Mouse (Mus musculus) hindlimb bud, embryonic 11.5 days (tissue): ENCODE results near the gene Prr29.
"Not testable (repeated sequence)": the region's sequence is repeated elsewhere in the genome, so short reads cannot be mapped to it uniquely, and the experiment has no call there.

ENCODE experiments used
- DNase-seq: peaks from one replicate; pipeline ENCODE4 v3.0.0-alpha.2; 2012; ENCODE audit warnings: low read depth, low spot score; ENCODE audit errors: extremely low spot score

Prr29 gene

DNA sequence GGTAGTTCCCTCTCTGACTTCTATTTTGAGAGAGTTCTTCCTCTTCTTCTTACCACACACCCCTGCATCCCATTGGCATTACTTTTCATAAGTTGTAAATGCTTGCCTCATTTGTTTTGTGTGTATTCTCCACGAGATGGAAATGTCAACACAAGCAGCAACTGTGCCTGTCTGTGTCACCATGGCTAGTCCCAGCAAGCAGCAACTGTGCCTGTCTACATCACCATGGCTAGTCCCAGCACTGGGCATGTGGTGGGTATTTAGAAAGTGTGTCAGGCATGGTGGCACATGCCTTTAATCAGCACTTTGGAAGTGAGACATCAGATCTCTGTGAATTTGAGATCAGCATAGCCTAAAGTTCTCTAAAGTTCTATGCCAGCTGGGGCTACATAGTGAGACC, 11.1 kb upstream of the Prr29 start:
- no peak for DNase-seq

- no peak for DNase-seq
These were observed 9.7 kb upstream of the Prr29 start for GRCm38 (mm10) chr11:106355382-106356128.

- no peak for DNase-seq
These were observed 5.9 kb upstream of the Prr29 start for GRCm38 (mm10) chr11:106359350-106359749.

DNA sequence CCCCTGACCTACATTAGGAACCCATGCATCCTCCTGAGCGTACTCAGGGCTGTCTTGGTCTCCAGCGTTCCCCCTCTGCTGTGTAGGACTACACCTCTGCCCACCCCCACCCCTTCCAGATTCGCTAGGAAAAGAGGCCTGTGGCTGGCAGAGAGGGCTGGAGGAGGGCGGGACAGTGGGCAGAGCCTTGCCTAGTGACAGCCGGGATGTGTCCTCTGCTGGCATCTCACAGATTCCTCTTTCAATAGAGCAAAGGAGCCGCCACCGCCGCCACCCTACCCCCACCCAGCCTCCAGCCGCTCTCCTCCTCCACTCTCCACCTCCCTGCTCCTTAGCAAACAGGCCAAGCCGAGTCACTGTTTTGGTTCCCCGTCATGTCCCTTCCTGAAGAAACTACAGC, 560 bp upstream of the Prr29 start:
- DNase-seq = no peak

GRCm38 (mm10) chr11:106366316-106366715, 1.0 kb downstream of the Prr29 start:
- DNase-seq = peak; percentile 37

DNA sequence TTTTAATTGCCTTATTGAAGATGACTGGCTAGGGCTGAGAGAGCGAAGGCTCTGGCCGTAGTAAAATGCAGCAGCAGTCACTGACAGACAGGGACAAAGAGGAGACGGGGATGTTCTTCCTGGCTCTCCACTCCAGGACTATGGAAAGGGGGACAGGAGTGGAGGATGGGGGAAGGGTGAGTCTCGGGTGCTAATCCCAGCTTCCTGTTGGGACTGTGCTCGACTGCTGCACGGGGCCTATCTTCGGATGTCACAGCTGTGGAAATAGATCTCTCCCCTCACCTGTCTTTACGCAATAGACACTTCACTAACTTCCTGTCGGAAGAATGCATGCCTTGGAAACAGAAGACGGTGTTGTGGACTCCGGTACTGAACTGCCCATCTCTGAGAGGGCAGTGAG, 8.7 kb downstream of the Prr29 start:
- DNase-seq = no peak

DNA sequence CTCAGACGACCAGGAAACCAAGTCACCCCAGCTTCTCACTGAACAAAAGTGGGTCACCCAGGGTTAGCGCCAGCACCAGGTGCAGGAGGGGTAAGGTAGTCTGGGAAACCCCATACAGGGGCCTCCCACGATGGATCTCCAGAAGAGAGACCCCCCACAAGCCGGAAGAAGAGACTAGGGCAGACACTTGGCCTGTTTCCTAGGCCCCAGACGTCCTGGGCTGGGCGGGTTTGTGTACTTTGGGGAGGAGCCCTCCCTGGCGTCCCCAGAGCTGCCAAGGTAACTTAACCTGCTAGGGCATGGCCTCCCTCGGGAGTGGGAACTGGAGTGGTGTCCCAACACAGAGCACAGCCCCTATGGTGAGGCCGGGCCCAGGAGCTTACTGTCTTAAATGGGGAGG, 9.3 kb downstream of the Prr29 start:
- DNase-seq = no peak

- no peak for DNase-seq
These were observed 9.7 kb downstream of the Prr29 start for GRCm38 (mm10) chr11:106374979-106375378.

DNA sequence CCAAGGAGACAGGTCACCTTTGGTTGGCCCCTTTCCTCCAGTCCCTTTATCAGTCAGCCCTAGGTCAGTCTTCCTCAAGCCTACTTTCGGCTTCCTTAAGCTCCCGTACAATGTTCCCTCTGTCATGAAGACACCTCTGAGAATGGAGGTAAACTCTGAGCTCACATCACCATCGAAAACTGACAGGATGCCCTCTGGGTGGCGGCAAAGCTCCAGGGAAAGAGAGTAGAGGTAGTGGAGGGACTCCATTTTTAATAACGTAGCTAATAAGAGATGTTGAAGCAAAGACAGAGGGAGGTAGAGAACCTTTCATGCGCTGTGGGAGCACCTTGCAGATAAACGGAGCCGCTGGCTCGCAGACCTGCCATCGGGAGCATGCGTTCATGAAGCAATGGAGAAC, 15.7 kb downstream of the Prr29 start:
- DNase-seq = no peak

- no peak for DNase-seq
These were observed 16.6 kb downstream of the Prr29 start for GRCm38 (mm10) chr11:106381883-106382282.

GRCm38 (mm10) chr11:106382424-106382823, 17.2 kb downstream of the Prr29 start:
- DNase-seq = no peak

- DNase-seq = no peak
These were observed 17.9 kb downstream of the Prr29 start for GRCm38 (mm10) chr11:106383051-106383790.

DNA sequence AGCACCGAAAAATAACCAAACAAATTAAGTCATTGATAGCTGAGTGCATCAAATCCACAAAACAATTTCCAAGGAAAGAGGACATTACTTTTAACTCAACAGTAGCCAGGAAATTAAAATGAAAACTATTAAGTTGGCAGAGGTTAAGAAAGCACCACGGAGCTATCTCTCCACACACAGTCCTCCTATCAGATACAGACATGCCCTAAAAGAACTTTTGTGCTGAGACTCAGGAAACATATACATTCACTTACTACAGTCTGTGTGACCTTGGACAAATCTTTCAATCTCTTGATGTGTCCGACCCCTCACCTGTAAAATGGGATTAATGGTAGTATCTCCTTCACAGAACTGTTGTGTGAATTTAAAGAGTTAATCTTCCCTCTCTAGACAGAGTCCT, 21.1 kb downstream of the Prr29 start:
- DNase-seq = no peak

DNA sequence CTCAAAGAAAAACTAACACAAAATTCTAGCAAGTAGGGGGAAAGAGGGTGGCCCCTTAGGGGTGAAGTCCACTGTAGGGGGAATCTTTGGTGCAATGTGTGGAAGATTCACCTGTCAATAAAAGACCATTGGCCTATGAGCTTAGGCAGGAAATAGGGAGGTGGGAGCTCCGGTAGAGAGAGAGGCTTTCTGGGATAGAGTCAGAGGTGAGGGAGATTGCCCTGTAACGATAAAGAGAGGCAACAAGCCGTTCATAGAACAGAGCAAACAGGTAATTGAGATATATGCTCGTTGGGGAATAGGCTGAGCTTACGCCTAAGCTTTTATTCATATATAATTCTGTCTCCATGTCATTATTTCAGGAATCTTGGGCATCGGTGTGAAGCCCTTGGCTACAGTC, 21.7 kb downstream of the Prr29 start:
- DNase-seq = no peak

DNA sequence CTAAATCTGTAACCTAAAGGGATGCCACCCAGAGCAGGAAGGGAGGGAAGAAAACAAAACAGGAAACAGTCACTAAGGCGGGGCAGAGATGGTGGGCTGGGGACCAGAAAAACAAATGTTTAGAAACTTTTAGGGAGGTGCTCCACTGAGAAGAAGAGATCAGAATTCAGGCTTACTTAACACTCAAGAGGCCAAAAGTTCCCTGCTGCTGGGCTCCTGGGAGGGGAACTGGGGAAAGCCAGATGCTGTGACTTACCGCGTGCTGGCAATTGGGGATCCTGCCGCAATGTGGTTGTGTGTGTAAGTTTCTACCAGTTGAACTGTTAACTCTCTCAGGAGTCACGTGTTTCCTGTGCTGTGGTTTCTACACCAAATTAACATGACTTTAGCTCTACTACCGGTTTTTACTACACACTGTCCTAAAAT, 22.5 kb downstream of the Prr29 start, which contains the start of gene Icam2:
TSS of gene Icam2 (minus strand) at position 285 of the 426 bp plus-strand sequence.
- DNase-seq = no peak

DNA sequence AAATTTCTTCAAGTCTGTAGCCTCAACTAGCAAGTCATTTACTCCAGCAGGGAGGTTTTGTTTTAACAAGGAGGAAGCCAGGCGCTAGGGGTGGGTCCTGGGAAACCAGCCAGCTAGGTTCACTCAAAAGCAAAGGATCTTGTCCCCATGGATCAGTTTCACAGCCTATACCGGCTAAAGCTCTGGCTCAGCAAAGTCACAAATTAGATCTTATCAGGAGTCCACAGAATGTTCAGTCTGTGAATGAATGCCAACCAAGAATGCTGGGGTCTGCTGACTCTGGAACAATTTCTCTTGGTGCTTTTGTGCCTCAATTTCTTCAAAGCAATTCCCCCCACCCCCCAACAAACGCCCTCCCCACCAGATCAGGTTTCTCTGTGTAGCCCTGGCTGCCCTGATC, 24.3 kb downstream of the Prr29 start:
- no peak for DNase-seq

GRCm38 (mm10) chr11:106390757-106391156, 25.5 kb downstream of the Prr29 start:
- no peak for DNase-seq

GRCm38 (mm10) chr11:106391546-106392188, 26.4 kb downstream of the Prr29 start:
- DNase-seq = peak; percentile 81

- no peak for DNase-seq
These were observed 27.5 kb downstream of the Prr29 start for GRCm38 (mm10) chr11:106392597-106393330.

- DNase-seq = no peak
These were observed 28.0 kb downstream of the Prr29 start for GRCm38 (mm10) chr11:106393331-106393616.

GRCm38 (mm10) chr11:106394055-106394454, 28.8 kb downstream of the Prr29 start:
- not testable (repeated sequence) for DNase-seq
